9 mouse cellular contexts compared by ENCODE assay signal in genomic region chr19:4120496-4120895, GRCm38 (mm10). TPM values are rescaled to one million over a fixed set of nuclear protein-coding genes. Genes with fewer than 3 reads are reported as not detected.
DNase-seq lines count a peak whose midpoint lies in the region; ATAC-seq lines count a peak whose summit lies in the region.
"Had no signal": no experiment of that assay in that cellular context is flagged by ENCODE, and none has a peak within 500 bp of the region (broad histone marks: within the 10 kb centered on the region; RNA-seq: fewer than 3 reads in every experiment).

No protein-coding gene starts in this region.

- no peak overlapping the region for H3K9ac ChIP-seq in heart, embryonic 16.5 days (ENCODE audit: low read length)
- no peak overlapping the region for H3K9ac ChIP-seq in hindbrain, embryonic 13.5 days
- no peak overlapping the region for H3K9ac ChIP-seq in midbrain, embryonic 12.5 days (replicated peaks)

- no peaks in the 10 kb centered on the region for H3K27me3 ChIP-seq in heart, embryonic 16.5 days (ENCODE audit: control insufficient read depth, insufficient read depth, low read length)
- H3K27me3 ChIP-seq in hindbrain, embryonic 13.5 days = no peaks in the 10 kb centered on the region
- peaks cover 6% of the 10 kb centered on the region for H3K27me3 ChIP-seq in midbrain, embryonic 12.5 days

- H3K36me3 ChIP-seq in heart, embryonic 16.5 days (ENCODE audit: control insufficient read depth, insufficient read depth) = peaks cover 8% of the 10 kb centered on the region
- H3K36me3 ChIP-seq in hindbrain, embryonic 13.5 days = peaks cover 30% of the 10 kb centered on the region
- H3K36me3 ChIP-seq in midbrain, embryonic 12.5 days = peaks cover 21% of the 10 kb centered on the region

- H3K4me3 ChIP-seq in heart, embryonic 16.5 days (ENCODE audit: low read length) = peak overlapping the region; percentile 63
- H3K4me3 ChIP-seq in brown adipose tissue, adult 24 weeks (ENCODE audit: insufficient read depth, low read depth, low read length) = peak overlapping the region; percentile 60
- peak overlapping the region; percentile 50 for H3K4me3 ChIP-seq in hindbrain, embryonic 13.5 days
- H3K4me3 ChIP-seq in midbrain, embryonic 12.5 days = peak overlapping the region; percentile 41; the same call in 1 of the 2 replicates

- ATAC-seq in heart, embryonic 16.5 days (replicated peaks; ENCODE audit: extremely low read depth, insufficient read depth, low FRiP score) = no peak
- ATAC-seq in hindbrain, embryonic 13.5 days (ENCODE audit: low FRiP score) = no peak
- no peak for ATAC-seq in midbrain, embryonic 12.5 days (ENCODE audit: low FRiP score, low read depth)

- intact Hi-C loops in heart, postnatal 10 days (cut with DNase I) = no loop called here

- peak overlapping the region; percentile 69 for H3K4me2 ChIP-seq in heart, embryonic 16.5 days (ENCODE audit: low read depth, low read length)
- peak overlapping the region; percentile 46 for H3K4me2 ChIP-seq in hindbrain, embryonic 13.5 days
- peak overlapping the region; percentile 44 for H3K4me2 ChIP-seq in midbrain, embryonic 12.5 days (replicated peaks)

- H3K4me1 ChIP-seq in heart, embryonic 16.5 days (ENCODE audit: control insufficient read depth, insufficient read depth, low read length) = peaks cover 10% of the 10 kb centered on the region
- H3K4me1 ChIP-seq in brown adipose tissue, adult 24 weeks (ENCODE audit: control insufficient read depth, insufficient read depth, insufficient read length, low read length) = peaks cover 4% of the 10 kb centered on the region; the same call in 1 of the 2 replicates
- H3K4me1 ChIP-seq in hindbrain, embryonic 13.5 days (replicated peaks) = peaks cover 10% of the 10 kb centered on the region
- H3K4me1 ChIP-seq in midbrain, embryonic 12.5 days = peaks cover 12% of the 10 kb centered on the region

- H3K27ac ChIP-seq in heart, embryonic 16.5 days (ENCODE audit: low read length) = peak overlapping the region; percentile 43
- H3K27ac ChIP-seq in brown adipose tissue, adult 24 weeks (replicated peaks; ENCODE audit: low read depth, low read length) = no peak overlapping the region
- H3K27ac ChIP-seq in hindbrain, embryonic 13.5 days = peak overlapping the region; percentile 89
- H3K27ac ChIP-seq in midbrain, embryonic 12.5 days (replicated peaks) = no peak overlapping the region

- no peaks in the 10 kb centered on the region for H3K9me3 ChIP-seq in heart, embryonic 16.5 days (replicated peaks; ENCODE audit: control insufficient read depth, low read length)
- no peaks in the 10 kb centered on the region for H3K9me3 ChIP-seq in hindbrain, embryonic 13.5 days
- H3K9me3 ChIP-seq in midbrain, embryonic 12.5 days = no peaks in the 10 kb centered on the region

- WGBS in heart, embryonic 16.5 days = 91% methylated on average over 2 of the region's 2 CpGs
- 94% methylated on average over 2 of the region's 2 CpGs for WGBS in hindbrain, embryonic 13.5 days
- 94% methylated on average over 2 of the region's 2 CpGs for WGBS in midbrain, embryonic 12.5 days

- no peak for DNase-seq in heart, postnatal 10 days
- no peak for DNase-seq in thymus, postnatal 10 days (ENCODE audit: low spot score in 2 of 2)
- DNase-seq in adrenal gland, postnatal 4 days (ENCODE audit: low spot score in 2 of 2) = no peak
- no peak for DNase-seq in kidney, adult 11 months

RNA-seq across cellular contexts. Expression of gene Aip, which starts 5.2 kb away (rescaled TPM):
- 87.5 and 88.6 TPM in 2 replicates for polyA plus RNA-seq in heart, embryonic 16.5 days (2015; fragmentation: Nextera tagmentation; extraction: Ambion mirVana)
- 10 to 100 TPM; 47.7 to 62.6 TPM for total RNA-seq in heart, postnatal 10 days (2021)
- polyA plus RNA-seq in brown adipose tissue, adult 24 weeks (2012; ENCODE audit: insufficient read depth, insufficient read length, missing spikeins) = 62.7 and 65.2 TPM in 2 replicates
- 90.3 and 91.7 TPM in 2 replicates for polyA plus RNA-seq in hindbrain, embryonic 13.5 days (2015; fragmentation: Nextera tagmentation; extraction: Ambion mirVana)
- polyA plus RNA-seq in midbrain, embryonic 12.5 days (2016; fragmentation: Nextera tagmentation; extraction: Ambion mirVana) = 59.5 and 63.6 TPM in 2 replicates
- 10 to 100 TPM; 86.1 to 88.5 TPM for total RNA-seq in adrenal gland, postnatal 4 days (2021)

RNA-seq across cellular contexts. Expression of gene Gpr152, which starts 19.1 kb away (rescaled TPM):
- polyA plus RNA-seq in heart, embryonic 16.5 days (2015; fragmentation: Nextera tagmentation; extraction: Ambion mirVana) = not detected in 2 replicates
- total RNA-seq in heart, postnatal 10 days (2021) = not detected
- polyA plus RNA-seq in brown adipose tissue, adult 24 weeks (2012; ENCODE audit: insufficient read depth, insufficient read length, missing spikeins) = not detected in 2 replicates
- not detected in 2 replicates for polyA plus RNA-seq in hindbrain, embryonic 13.5 days (2015; fragmentation: Nextera tagmentation; extraction: Ambion mirVana)
- polyA plus RNA-seq in midbrain, embryonic 12.5 days (2016; fragmentation: Nextera tagmentation; extraction: Ambion mirVana) = not detected in 2 replicates
- total RNA-seq in adrenal gland, postnatal 4 days (2021) = under 1 TPM; 0.08 to 0.14 TPM
- total RNA-seq: layer of hippocampus, postnatal 25 days had no signal

RNA-seq across cellular contexts. Expression of gene Pitpnm1, which starts 20.7 kb away (rescaled TPM):
- polyA plus RNA-seq in heart, embryonic 16.5 days (2015; fragmentation: Nextera tagmentation; extraction: Ambion mirVana) = 27.7 and 29.4 TPM in 2 replicates
- total RNA-seq in heart, postnatal 10 days (2021) = 10 to 100 TPM; 30.8 to 32.8 TPM
- polyA plus RNA-seq in brown adipose tissue, adult 24 weeks (2012; ENCODE audit: insufficient read depth, insufficient read length, missing spikeins) = 14.8 and 17.2 TPM in 2 replicates
- polyA plus RNA-seq in hindbrain, embryonic 13.5 days (2015; fragmentation: Nextera tagmentation; extraction: Ambion mirVana) = 43.3 and 48.5 TPM in 2 replicates
- 27.2 and 29.0 TPM in 2 replicates for polyA plus RNA-seq in midbrain, embryonic 12.5 days (2016; fragmentation: Nextera tagmentation; extraction: Ambion mirVana)
- total RNA-seq in adrenal gland, postnatal 4 days (2021) = 10 to 100 TPM; 51.6 to 65.0 TPM

RNA-seq across cellular contexts. Expression of gene Cabp4, which starts 23.3 kb away (rescaled TPM):
- polyA plus RNA-seq in heart, embryonic 16.5 days (2015; fragmentation: Nextera tagmentation; extraction: Ambion mirVana) = 0.11 TPM in 1 of 2 replicates, not detected in the other
- total RNA-seq in heart, postnatal 10 days (2021) = not detected
- not detected in 2 replicates for polyA plus RNA-seq in brown adipose tissue, adult 24 weeks (2012; ENCODE audit: insufficient read depth, insufficient read length, missing spikeins)
- 0.29 and 0.30 TPM in 2 replicates for polyA plus RNA-seq in hindbrain, embryonic 13.5 days (2015; fragmentation: Nextera tagmentation; extraction: Ambion mirVana)
- 0.12 and 0.14 TPM in 2 replicates for polyA plus RNA-seq in midbrain, embryonic 12.5 days (2016; fragmentation: Nextera tagmentation; extraction: Ambion mirVana)
- total RNA-seq in adrenal gland, postnatal 4 days (2021) = under 1 TPM in 1 of 2 experiments, not detected in 1; 0.20 TPM

RNA-seq across cellular contexts. Expression of gene Cdk2ap2, which starts 23.5 kb away (rescaled TPM):
- 86.0 and 86.2 TPM in 2 replicates for polyA plus RNA-seq in heart, embryonic 16.5 days (2015; fragmentation: Nextera tagmentation; extraction: Ambion mirVana)
- 10 to 100 TPM; 21.9 to 26.3 TPM for total RNA-seq in heart, postnatal 10 days (2021)
- 78.5 and 101 TPM in 2 replicates for polyA plus RNA-seq in brown adipose tissue, adult 24 weeks (2012; ENCODE audit: insufficient read depth, insufficient read length, missing spikeins)
- polyA plus RNA-seq in hindbrain, embryonic 13.5 days (2015; fragmentation: Nextera tagmentation; extraction: Ambion mirVana) = 79.8 and 81.0 TPM in 2 replicates
- 66.7 and 68.0 TPM in 2 replicates for polyA plus RNA-seq in midbrain, embryonic 12.5 days (2016; fragmentation: Nextera tagmentation; extraction: Ambion mirVana)
- total RNA-seq in adrenal gland, postnatal 4 days (2021) = 10 to 100 TPM; 45.8 to 47.3 TPM

Comparison
In these comparisons a context has a peak if more than half of its experiments do, and no peak if none do; other contexts are left out.
1. H3K27ac ChIP-seq: peak in heart, embryonic 16.5 days (single experiment) and hindbrain, embryonic 13.5 days (single experiment); none in brown adipose tissue, adult 24 weeks (single experiment) and midbrain, embryonic 12.5 days (single experiment).
2. Peak in every context shown above with its lines, with median percentiles within 50 percentile points of each other: H3K4me2 ChIP-seq and H3K4me3 ChIP-seq.